Mouse (Mus musculus) kidney, postnatal 36 days (tissue): ENCODE measurements around the gene Sowahb.

Source experiments
- DNase-seq, 2 experiments: peaks; one replicate each; pipeline ENCODE4 v3.0.0; 2021 to 2022; ENCODE audit warnings: mixed read lengths in 2 of 2

Gene Sowahb

DNA sequence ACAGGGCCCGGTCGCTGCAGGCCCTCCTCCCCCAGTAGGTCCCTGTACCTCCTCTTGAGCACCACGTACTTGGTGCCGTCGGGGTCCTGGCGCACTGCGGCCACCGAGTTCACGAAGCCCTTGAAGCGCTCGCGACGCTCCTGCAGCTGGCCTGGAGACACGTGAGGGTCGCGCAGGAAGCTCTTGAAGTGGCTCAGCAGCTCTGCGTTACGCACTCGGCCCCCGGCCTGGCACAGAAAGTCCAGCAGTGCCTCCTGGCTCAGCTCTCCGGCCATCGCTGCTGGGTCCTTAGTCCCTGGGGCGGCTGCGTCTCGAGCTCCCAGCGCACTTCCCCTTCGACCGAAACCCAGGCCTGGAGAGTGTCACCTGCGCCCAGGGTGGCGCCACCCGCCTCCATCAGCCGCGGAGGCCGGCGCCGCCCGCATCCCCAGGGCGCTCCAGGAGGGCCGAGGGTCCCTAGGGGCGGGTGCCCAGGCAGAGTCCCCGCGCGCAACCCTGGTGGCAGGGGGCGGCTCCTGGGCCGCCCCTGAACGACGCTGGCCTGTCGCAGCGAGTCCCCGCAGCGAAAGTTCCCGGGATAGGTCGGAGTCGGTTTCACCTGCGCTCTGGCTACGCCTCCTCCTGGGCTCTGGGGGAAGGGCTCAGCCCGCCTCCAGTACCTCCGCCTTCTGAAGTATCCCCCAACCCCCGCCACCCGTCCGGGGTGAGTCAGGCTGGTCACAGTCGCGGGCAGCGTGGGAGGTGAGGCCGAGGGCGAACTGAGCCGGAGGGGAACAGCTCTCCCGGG lies at the start of gene Sowahb:
TSS of gene Sowahb (minus strand) at position 439 of the 787 bp plus-strand sequence.
- peak; percentile 91 to 92 for DNase-seq

DNA sequence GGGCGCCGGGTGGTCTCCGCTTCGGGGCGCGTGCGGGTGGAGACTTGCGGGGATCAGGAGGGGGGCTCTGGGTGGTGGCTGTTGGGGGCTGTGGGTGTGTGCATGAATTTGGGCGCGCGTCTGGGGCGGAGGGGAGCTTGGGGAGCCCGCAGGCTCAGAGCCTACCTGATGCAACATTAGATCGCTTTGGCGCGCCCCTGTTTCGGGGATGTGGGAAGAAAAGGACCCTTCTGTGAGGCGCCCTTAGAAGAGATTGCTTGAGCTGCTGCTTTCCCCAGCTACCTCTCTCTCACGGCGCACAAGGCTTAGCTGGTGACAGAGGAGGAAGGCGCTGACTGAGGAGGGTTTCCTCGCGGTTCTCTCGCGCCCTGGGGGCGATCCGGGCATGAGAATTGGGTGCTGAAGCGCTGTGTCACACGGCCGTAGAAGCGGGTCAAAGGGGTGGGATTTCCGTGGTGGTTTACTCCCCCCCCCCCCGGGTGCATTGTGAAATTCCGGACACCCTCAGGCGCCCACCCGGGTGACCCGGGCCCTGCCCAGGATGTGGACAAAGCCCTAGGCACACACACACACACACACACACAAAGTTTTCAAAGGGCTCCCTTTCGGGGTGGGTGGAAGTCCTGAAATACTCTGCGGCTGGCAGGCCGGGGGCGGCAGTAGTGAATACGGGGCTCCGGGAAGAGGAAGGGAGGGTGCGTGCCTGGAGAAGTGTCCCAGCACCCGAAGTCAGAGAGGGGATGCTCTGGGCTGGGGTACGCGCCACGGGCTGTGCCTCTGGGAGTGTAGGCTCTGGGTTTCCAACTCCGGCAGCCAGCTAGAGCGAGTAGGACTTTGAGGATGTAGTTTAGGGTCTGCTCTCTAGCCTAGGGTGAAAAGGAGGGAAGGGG lies 49.1 kb upstream of the Sowahb start:
- DNase-seq = peak in 1 of 2 experiments; percentile 62

DNA sequence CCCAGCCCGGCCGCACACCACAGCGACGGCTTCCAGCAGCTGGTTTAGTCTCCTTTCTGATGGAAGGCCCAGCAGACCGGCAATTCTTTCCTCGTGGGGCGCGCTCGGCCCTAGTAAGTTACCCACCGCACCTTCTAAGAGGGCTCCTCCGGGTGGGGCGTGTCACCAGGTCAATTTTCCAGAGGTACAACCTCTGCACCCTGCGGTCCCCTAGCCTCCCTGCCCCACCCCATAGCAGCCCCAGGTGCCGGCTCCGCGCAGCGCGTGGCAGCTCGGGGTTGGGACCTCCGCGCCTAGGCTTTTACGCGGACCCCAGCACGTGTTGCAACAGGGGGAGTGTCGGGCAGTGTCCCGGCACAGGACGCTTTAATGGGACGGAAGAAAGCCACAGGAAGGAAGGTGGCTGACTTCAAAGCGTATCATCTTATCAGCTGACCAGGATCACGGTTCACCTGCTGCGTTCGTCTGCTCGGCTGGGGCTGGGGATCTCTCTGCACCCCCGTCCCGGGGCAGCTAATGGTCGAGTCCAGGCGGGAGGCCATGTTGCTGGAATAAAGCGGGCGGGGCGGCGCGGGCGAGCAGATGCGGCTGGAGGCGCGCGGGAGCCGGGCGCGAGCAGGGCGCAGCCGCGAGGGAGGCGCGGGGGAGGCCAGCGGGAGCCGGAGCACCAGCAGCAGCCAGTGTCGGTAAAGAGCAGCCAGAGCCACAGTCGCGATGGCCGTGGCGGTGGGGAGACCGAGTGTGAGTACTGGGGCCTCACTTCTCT lies 48.2 kb upstream of the Sowahb start, which contains the start of gene Sept11:
TSS of gene Sept11 (plus strand) at position 581 of the 766 bp plus-strand sequence.
- peak; percentile 94 to 96 for DNase-seq

DNA sequence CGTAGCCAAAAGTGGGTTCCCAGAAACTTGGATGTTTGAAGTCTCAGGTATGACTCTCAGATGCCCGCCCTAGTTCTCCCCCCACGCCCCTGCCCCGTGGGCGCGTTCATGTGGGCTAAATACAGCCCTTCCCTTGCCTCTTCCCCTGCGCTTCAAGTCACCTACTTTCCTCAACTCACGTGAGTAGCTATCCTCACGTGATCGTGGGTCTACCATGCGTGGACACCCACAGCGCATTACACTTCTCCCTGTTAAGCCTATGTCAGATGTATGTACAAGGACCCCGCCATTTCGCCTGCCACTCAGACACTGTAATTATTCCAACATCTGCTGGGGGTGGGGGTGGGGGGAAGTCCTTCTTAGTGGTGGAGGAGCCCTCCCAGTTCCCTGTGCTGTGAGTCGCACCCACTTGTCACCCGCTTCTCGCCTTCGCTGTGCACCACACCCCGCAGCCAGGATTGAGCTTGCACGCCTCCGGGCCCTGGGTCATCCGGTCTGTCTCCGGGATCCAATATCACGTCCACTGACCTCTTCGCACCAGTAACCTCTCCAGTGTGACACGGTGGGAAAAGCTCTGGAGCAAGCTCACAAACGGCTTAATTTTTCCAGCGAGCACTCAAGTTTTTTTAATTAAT lies 47.4 kb upstream of the Sowahb start:
- DNase-seq = peak in 1 of 2 experiments; percentile 62

DNA sequence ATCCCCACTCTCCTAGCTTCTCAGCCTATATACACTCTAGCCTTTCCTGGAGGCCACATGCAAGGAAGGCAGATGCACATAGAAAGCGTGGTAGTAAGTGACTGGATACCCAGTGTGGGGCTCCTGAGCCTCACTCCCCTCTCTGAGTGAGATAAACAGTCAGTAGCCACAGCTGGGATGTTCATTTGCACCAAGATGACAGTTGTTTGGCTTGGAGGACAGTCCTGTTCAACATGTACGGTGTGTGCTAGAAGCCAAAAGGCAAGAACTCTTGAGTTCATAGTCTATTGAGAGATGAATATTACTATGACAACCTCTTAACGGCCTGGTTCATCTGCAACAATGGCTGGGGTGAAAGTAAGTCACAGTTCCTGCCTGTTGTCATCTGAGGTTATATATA lies 46.4 kb upstream of the Sowahb start:
- no peak for DNase-seq

DNA sequence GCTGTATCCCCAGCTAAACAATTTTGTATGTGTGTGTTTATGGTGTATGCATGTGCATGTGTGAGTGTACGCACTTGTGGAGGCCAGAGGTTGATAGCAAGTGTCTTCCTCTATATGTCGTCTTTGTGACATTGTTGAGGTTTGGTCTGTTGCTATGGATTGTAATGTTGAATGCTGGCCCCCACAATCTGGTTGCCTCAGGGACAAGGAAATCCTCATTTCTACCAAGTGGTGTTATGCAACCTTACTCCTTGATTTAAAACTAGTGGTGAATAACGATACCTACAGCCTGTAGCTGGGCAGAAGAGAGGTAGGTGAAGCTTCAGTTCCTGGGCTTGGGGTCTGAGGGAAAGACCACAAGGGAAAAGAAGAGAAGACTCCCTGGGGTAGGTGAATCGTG lies 41.1 kb upstream of the Sowahb start:
- DNase-seq = no peak

DNA sequence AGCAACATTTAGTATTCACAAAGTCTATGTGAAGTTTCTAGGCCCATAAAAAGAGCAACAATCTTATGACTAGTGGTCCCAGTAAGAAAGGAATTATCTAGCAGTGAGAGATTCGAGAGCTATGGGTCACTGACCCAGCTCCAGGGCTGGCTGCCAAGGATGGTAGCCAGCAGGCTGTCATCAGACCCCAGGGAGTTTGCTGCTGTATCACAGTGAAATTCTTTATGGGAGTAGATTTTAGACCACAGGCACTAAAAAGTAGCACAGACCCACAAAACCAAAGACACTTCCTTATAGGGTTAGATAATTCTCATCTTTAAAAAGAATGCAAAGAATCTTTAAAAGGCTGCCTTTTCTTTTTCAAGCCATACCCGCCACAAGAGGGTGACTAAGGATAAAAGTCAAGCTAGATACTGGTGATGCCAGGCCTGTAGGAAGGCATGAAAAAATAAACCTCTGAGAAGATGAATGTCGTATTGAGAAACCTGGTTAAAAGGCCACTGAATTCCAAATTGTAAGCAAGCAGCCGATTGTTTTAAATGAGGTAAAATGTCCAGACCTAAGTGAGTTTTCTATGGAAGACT lies 40.3 kb upstream of the Sowahb start:
- DNase-seq = peak; percentile 62 to 80

DNA sequence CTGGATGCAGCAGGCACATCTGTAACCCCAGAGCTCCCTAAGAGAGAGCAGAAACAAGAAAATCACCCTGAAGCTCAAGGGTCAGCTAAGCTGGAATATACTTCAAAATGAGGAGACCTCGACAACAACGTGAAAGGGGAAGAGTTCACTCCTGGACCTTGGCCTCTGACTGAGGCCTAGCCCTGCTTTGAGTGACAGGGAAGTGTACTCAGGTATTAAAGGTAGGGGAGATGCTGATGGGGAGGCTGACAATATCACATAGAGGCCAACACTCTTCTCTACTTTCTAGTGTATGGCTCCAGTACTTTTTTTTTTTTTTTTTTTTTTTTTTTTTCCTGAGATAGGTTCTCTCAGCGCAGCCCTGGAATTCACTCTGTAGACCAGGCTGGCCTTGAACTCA lies 34.8 kb upstream of the Sowahb start:
- DNase-seq = no peak

DNA sequence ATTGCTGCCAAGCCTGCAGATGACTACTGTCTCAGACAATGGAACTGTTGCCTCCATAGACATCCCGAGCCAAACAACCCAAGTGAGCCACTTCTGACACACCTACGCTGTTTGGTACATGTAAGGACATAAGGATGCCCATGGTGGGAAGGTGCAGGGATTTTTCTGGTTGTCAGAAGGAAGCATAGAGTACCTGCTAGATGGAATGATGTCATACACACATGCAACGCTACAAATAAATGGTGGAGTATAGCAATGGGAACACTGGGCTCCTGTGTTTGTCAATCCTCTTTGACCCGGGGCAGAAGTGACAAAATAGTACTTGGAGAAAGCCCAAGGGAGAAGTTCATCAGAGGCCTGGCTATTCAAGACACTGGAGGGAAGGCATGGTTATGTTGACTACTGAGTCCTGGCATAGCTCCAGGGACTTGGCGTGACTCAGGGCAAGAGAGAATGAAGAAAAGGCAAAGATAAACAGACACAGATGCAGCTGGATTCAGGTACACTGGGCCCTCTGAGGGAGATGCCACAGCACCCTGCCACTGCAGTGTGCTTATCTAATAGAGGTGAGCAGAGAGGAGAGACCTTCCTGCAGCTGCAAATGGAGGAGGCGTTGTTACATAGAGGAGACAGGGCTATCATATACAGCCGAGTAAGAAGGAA lies 33.0 kb upstream of the Sowahb start:
- no peak for DNase-seq

DNA sequence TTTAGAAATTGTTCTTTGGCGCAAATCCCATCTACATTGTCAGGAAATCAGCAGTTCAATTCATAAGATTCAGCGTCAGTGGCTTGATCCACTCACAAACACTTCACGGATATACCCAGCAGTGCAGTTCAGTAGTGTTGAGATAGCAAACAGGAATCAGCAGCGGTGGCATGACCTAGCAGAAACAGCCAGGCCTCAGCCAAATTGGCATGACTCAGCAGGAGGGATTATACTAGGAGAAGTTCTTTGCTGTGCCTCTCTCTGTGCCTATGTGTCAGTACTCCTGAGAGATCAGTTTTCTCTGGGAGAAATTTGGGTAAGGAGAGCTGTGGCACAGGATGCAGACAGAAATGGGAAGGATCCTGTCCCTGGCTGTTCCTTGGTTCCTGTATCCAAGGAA lies 16.0 kb upstream of the Sowahb start:
- no peak for DNase-seq

DNA sequence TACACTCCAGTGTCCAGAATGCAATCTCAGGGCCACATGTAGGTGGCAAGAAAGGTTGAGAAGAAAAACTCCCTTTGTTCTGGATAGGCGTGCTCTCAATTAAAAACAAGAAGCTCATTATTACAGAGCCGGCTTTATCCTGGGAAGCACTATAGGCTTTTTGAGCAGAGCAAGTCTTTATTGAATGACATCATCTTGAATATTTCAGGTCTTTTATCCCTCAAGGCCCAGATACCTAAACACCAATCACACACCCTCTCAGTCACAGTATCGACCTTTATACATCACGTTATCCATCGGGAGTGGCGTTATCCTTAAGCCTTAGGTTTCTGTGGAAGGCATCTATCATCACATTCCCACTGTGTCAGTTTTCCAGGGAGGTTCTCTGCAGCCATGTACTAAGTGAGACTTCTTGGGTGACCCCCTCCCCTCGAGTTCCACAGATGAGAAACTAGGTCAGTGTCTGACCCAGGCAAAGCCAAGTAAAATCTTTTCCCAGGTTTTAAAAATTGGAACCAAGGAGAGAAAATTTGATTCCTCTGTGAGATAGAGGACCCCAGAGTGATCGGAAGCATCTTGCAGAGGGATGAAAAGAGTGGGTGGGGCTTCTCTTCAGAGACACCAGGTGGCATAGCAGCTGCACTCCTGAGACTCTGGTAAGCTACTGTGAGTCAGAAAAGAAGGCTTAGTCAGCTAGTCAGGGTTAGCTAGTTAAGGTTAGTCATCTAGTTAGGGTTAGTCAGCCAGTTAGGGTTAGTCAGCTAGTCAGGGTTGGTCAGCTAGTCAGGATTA lies 9.0 kb upstream of the Sowahb start:
- DNase-seq = no peak

DNA sequence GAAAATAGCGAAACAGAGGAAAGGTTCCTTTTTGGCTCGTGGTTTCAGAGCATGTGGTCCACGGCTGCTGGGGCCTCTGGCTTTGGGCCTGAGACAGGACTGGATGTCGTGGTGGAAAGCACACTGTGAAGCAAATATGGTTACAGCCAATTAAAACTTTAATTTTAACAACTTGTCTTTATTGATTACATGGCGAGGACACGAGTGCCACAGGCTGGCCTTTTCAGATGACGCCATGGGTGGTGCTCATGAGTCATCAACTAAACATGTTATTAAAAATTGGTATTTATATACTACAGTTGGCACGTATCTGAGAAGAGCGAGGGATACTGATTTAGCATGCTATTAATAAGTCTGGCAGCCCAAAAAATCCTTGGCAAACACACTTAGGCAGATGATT lies 7.1 kb upstream of the Sowahb start:
- DNase-seq = no peak

DNA sequence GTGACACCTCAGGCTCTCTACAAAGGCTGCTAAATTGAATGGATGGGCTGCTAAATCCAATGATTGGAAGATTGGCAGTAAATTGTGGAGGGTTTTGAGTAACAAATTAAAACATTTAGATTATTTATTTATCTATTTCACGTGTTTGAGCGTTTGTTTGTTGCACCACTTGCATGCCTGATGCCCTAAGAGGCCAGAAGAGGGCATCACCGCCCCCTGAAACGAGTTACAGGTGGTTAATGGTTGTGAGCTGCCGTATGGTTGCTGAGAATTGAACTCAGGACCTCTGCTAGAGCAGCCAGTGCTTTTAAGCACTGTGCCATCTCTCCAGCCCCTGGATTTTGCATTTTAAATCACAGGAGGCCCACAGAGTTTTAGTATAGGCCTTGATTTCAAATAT lies 6.2 kb upstream of the Sowahb start:
- DNase-seq = no peak

DNA sequence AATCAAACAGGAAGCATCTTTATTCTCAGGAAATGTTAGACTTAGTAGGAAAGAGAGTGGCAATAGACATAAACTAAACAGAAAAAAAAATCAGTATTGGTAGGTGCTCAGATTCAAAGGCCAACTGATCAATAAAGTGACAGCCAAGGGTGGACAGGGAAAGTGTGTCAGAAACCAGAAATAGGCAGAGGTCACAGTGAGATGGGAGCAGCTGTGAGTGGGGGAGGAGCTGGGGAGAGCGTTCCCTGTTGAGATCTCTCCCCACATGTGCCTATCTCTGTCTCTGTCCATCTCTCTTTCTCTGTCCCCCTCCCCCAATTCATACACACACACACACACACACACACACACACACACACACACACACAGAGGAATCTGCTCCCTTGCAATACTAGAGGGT lies 5.1 kb upstream of the Sowahb start:
- DNase-seq = no peak

DNA sequence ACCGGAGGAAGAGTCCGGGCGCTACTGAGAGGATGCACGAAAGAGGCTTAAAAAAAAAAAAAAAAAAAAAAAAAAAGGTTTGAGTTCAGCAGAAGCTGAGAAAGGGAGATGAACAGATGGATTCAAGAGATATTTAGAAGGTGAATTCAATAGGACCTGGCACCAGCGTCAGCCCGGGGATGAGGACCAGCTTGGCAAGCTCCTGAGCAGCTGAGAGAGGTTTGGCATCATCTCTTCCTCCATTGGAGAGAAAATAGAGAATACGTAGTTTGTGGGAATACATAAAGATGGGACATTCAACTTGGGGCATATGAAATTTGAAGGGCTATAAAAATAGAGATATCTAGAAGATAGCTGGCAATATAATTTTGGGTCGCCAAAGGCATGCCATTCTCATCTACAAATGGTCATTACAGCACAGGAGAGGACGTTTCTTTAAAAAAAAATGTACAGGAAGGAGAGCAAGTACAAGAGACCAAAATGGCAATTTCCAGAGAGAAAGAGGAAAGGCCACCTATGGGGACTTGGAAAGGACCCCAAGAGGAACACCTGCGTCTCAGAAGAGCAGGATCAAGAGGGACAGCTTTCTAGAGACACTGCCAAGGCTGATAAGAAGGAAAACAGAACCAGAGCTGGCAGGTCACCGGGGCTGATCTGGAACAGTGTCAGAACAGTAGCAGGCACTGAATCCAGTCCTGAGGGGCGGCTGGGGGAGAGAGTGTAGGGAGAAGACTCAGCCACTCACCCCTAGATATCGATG lies 3.8 kb upstream of the Sowahb start:
- DNase-seq = no peak

DNA sequence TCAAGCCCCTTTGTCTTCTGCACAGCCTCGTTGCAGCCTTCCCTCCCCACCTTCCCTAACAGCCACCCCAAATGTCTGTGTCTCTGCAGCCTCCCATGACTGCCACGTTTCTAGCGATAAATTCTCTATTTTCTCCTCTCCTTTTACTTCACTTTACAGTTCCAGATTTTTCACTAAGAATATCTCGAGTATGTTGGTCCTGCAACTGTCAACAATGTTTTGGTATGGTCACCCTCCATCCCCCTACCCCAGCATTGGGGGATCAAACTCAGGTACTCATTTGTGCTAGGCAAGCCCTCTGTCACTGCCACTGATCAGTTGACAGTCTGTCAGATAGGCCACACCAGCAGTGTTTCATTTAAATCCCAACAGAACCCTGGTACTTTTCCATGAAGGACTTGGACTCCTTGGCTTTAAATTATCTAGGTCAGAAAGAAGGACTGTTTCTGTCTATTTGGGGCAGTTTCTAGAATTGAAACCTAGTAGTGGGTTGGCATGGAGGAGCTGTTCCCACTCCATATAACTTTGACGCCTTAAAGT lies 1.6 kb upstream of the Sowahb start:
- no peak for DNase-seq

DNA sequence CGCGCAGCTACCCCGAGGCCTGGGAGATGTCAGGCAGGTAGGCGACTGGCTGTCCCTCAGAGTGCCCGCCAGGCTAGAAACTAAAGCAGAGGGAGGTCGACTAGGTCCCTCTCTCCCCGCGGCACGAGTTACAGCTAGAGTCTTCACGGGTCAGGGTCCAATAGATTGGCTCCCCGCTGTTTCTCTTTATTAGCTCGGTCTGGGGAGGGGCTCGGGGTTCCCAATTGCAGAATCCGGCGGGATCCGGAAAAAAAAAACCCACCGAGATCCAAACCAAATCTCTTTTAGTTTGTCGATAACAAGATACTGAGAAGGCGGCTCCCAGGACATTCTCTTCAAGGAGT lies 521 bp upstream of the Sowahb start:
- no peak for DNase-seq

DNA sequence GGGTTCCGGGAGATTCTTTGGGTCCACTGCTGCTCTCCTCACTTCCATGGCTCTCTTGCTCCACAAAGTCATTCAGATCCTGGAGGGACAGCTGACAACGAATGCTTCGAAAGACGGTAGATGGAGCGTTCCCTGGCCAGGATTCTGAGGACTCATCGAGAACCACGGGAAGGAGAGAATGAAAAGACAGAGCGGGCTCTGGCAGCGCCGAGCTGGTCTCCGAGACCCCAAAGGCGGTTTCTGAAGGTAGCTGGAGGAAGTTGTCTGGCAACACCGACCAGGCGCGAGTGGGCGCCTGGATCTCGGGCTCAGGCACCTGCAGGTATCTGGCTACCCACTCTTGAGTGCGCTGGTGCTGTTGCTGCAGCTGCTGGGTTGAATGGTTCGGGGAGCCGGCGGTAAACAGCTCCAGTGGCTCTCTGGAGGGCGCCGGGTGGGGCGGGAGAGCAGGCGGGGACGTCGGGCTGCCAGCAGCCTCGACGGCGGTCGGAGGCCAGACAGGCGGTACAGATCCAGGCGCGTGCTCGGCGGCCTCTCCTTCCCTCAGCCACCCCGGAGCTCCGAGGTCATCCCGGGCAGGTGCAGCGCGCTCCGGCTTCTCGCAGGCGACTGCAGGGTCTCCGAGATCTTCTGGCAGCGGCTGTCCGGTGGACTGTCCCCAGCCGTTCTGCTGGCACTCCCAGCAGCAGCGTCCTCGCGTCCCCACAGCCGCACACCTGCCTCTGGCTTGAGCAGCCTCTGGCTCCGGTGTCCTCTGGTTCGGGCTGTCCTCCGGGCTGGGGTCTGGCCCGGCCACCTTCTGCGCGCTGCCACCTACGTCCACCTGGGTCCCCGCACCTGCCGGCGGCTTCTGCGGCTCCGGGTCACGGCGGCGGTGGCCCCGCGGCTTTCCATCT lies 886 bp downstream of the Sowahb start:
- DNase-seq = peak; percentile 45 to 63
